Mouse (Mus musculus) CD8-positive naive resting alpha-beta T cell, adult 57 days (primary cell): Measurements from ENCODE around the gene Slc24a5. TPM values are rescaled to one million over a fixed set of nuclear protein-coding genes. Genes with fewer than 3 reads are reported as not detected.

Experiments used
- total RNA-seq: library from RNA; stranded (reverse); gene quantifications from one replicate; pipeline ENCODE4 v1.2.4, GENCODE M21; 2023

Slc24a5 gene
- total RNA-seq = not detected

GRCm38 (mm10) chr2:125067894-125068293 lies at the start of gene Slc24a5:
Slc24a5 (plus strand) TSS chr2:125068124.

GRCm38 (mm10) chr2:125123477-125123852 lies 55.5 kb downstream of the Slc24a5 start, which contains the start of gene Myef2:
Myef2 (minus strand) TSS chr2:125123661.

GRCm38 (mm10) chr2:125135903-125136811 lies 68.2 kb downstream of the Slc24a5 start, which contains the start of gene Ctxn2:
Ctxn2 (plus strand) TSS chr2:125136692.

Other genes starting within 250 kb of the Slc24a5 start
- 29.2 TPM for gene Myef2, start 55.5 kb downstream of the Slc24a5 start, total RNA-seq
- gene Ctxn2, start 68.6 kb downstream of the Slc24a5 start, total RNA-seq = not detected
- gene Slc12a1, start 84.4 kb downstream of the Slc24a5 start, total RNA-seq = not detected
- 30.1 TPM for gene Dut, start 179.1 kb downstream of the Slc24a5 start, total RNA-seq